Mouse (Mus musculus) myocyte (in vitro differentiated cells): ENCODE results near the gene Ndufa8. TPM values are rescaled to one million over a fixed set of nuclear protein-coding genes. Genes with fewer than 3 reads are reported as not detected.
A peak's percentile ranks its signal among the peaks of the same experiment; 100 is the strongest.

ENCODE experiments used
- H3K27me3 ChIP-seq: one replicate; pipeline ENCODE4 v1.6.1; 2011; ENCODE audit not compliant: control insufficient read depth, insufficient read depth, insufficient read length
- H3K36me3 ChIP-seq: one replicate; pipeline ENCODE4 v1.6.1; 2011; ENCODE audit not compliant: control insufficient read depth, insufficient read depth
- H3K4me2 ChIP-seq: one replicate; pipeline ENCODE4 v1.6.1; 2011; ENCODE audit warnings: low read depth, control low read depth
- H3K4me3 ChIP-seq: one replicate; pipeline ENCODE4 v1.5.1; 2011; ENCODE audit warnings: mild to moderate bottlenecking, control low read depth, moderate library complexity
- H3K79me2 ChIP-seq: one replicate; pipeline ENCODE4 v1.6.1; 2011; ENCODE audit not compliant: control insufficient read depth, insufficient read depth
- H3ac ChIP-seq: one replicate; pipeline ENCODE4 v1.6.1; 2011; ENCODE audit not compliant: control insufficient read depth, insufficient read length
- CEBPB ChIP-seq: IDR thresholded peaks from 2 replicates; pipeline ENCODE4 v1.6.1; 2011; ENCODE audit warnings: mild to moderate bottlenecking, moderate library complexity; ENCODE audit not compliant: poor library complexity, insufficient read depth, severe bottlenecking
- E2F4 ChIP-seq: IDR thresholded peaks from one replicate; pipeline ENCODE4 v1.6.1; 2011; ENCODE audit warnings: mild to moderate bottlenecking, control low read depth, moderate library complexity; ENCODE audit not compliant: insufficient read depth
- MAX ChIP-seq: IDR thresholded peaks from one replicate; pipeline ENCODE4 v1.6.1; 2011; ENCODE audit warnings: low read depth, mild to moderate bottlenecking, control low read depth
- MYOD1 ChIP-seq, 3 experiments: IDR thresholded peaks; one replicate each; pipeline ENCODE4 v1.6.1; 2011; ENCODE audit warnings: control low read depth in 2 of 3, low read depth in 2 of 3, mild to moderate bottlenecking in 2 of 3, moderate library complexity in 1 of 3; ENCODE audit not compliant: insufficient read length in 2 of 3, control insufficient read depth in 1 of 3
- MYOG ChIP-seq, 3 experiments: IDR thresholded peaks; one replicate each; pipeline ENCODE4 v1.6.1; 2011; ENCODE audit warnings: control low read depth in 2 of 3, low read depth in 2 of 3, mild to moderate bottlenecking in 2 of 3; ENCODE audit not compliant: insufficient read length in 2 of 3, control insufficient read depth in 1 of 3, insufficient read depth in 1 of 3
- POLR2A ChIP-seq: IDR thresholded peaks from one replicate; pipeline ENCODE4 v1.6.1; 2011; ENCODE audit warnings: low read depth, mild to moderate bottlenecking, control low read depth, moderate library complexity; ENCODE audit not compliant: insufficient read length
- POLR2AphosphoS2 ChIP-seq: IDR thresholded peaks from one replicate; pipeline ENCODE4 v1.6.1; 2011; ENCODE audit warnings: low read depth, control low read depth; ENCODE audit not compliant: insufficient read length
- REST ChIP-seq: IDR thresholded peaks from one replicate; pipeline ENCODE4 v1.6.1; 2011; ENCODE audit warnings: mild to moderate bottlenecking, control low read depth, moderate library complexity; ENCODE audit not compliant: insufficient read depth, insufficient read length
- SRF ChIP-seq: IDR thresholded peaks from one replicate; pipeline ENCODE4 v1.6.1; 2011; ENCODE audit warnings: low read depth; ENCODE audit not compliant: control insufficient read depth, insufficient read length
- TCF12 ChIP-seq: IDR thresholded peaks from one replicate; pipeline ENCODE4 v1.6.1; 2011; ENCODE audit warnings: mild to moderate bottlenecking, control low read depth; ENCODE audit not compliant: poor library complexity, insufficient read depth, severe bottlenecking
- TCF3 ChIP-seq: IDR thresholded peaks from one replicate; pipeline ENCODE4 v1.6.1; 2011; ENCODE audit warnings: low read depth, control low read depth; ENCODE audit not compliant: insufficient read length
- USF1 ChIP-seq: IDR thresholded peaks from one replicate; pipeline ENCODE4 v1.6.1; 2011; ENCODE audit warnings: low read depth, mild to moderate bottlenecking, control low read depth, moderate library complexity
- polyA plus RNA-seq: library from polyadenylated mRNA; unstranded; fragments of >200 nt; fragmentation: generic; extraction: Trizol; gene quantifications from one replicate; pipeline ENCODE4 v1.2.1, GENCODE M21; 2012; ENCODE audit warnings: missing spikeins

Gene Ndufa8
- polyA plus RNA-seq, 1 experiment = 299 TPM

DNA sequence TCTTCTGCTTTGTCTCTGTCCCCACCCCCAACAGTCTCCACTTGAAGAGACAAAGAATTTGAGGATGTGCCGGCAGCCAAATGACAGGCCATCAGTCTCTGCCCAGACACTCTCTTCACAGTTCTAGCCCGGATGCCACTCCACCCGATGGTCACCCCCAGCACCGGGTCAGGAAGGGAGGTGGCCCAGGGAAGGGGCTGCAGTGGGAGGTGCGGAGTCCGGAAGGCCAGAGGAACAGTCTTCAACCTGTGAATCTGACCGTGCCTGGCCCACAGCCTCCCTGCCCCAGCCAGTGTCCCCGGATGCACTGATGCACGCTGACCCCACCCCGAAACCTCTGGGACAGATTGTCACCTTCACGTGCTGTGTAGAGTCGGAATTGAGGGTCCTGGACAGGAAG lies 36.2 kb downstream of the Ndufa8 start:
- Histone ChIP-seq H3ac (no peak overlapping the region), H3K27me3 (no peaks in the 10 kb centered on the region), H3K4me3 (no peak overlapping the region)

GRCm38 (mm10) chr2:36011331-36011825 lies 37.8 kb downstream of the Ndufa8 start:
- Histone ChIP-seq H3K4me3 (no peak overlapping the region), H3K4me2 (peak overlapping the region; percentile 37), H3K36me3 (no peaks in the 10 kb centered on the region), H3K79me2 (no peaks in the 10 kb centered on the region), H3K27me3 (no peaks in the 10 kb centered on the region), H3ac (no peak overlapping the region)
- TF ChIP-seq POLR2A (no peak), MYOD1 (IDR thresholded peaks at IDR 0.05; ENCODE audit: control insufficient read depth in 1 of 3, insufficient read length in 2 of 3, low read depth in 2 of 3) (no peak), POLR2AphosphoS2 (no peak), REST (no peak), SRF (no peak), MYOG (IDR thresholded peaks at IDR 0.05; ENCODE audit: control insufficient read depth in 1 of 3, insufficient read depth in 1 of 3, insufficient read length in 2 of 3, low read depth in 2 of 3) (no peak), TCF3 (no peak), E2F4 (no peak)

More for the DNA sequence above, 36.2 kb downstream of the Ndufa8 start:
- Histone ChIP-seq H3K79me2 (no peaks in the 10 kb centered on the region), H3K4me2 (no peak overlapping the region), H3K36me3 (no peaks in the 10 kb centered on the region)
- no peak for TF ChIP-seq TCF3
- TF ChIP-seq USF1 = no peak
- TF ChIP-seq POLR2AphosphoS2 = no peak

DNA sequence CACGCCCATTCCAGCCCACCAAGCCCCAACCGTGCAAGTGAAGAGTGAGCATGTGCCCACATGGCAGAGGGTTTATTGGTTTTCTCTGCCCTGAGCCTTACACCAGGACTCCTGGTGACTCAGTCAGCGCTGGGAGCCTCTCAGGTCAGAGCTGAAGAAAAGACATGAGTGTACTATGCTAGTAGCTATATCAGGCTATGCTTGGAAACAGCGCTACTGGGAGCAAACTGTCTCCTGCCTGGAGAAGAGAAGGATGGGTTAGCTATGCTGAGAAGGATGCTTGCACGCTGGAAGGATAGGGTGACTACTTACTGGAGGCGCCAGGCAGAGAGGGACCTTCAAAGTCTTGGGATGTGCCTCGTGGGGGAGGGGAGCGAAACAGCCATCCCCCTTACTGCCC lies 38.6 kb downstream of the Ndufa8 start:
- TF ChIP-seq MYOG (IDR thresholded peaks at IDR 0.05; ENCODE audit: control insufficient read depth in 1 of 3, insufficient read depth in 1 of 3, insufficient read length in 2 of 3, low read depth in 2 of 3) (no peak), TCF3 (no peak), CEBPB (no peak), MAX (no peak), E2F4 (no peak), POLR2AphosphoS2 (no peak), MYOD1 (IDR thresholded peaks at IDR 0.05; ENCODE audit: control insufficient read depth in 1 of 3, insufficient read length in 2 of 3, low read depth in 2 of 3) (no peak)
- Histone ChIP-seq H3K4me3 (no peak overlapping the region), H3K4me2 (no peak overlapping the region), H3K27me3 (no peaks in the 10 kb centered on the region), H3K36me3 (no peaks in the 10 kb centered on the region), H3ac (no peak overlapping the region), H3K79me2 (no peaks in the 10 kb centered on the region)

- Histone ChIP-seq H3K36me3 (no peaks in the 10 kb centered on the region), H3ac (no peak overlapping the region), H3K79me2 (no peaks in the 10 kb centered on the region), H3K4me3 (no peak overlapping the region), H3K4me2 (no peak overlapping the region), H3K27me3 (no peaks in the 10 kb centered on the region)
- TF ChIP-seq E2F4 = no peak
- no peak for TF ChIP-seq CEBPB
- no peak for TF ChIP-seq TCF12
- no peak for TF ChIP-seq POLR2AphosphoS2
- no peak for TF ChIP-seq TCF3
- no peak for TF ChIP-seq REST
- TF ChIP-seq POLR2A = no peak
- no peak for TF ChIP-seq MYOG (IDR thresholded peaks at IDR 0.05; ENCODE audit: control insufficient read depth in 1 of 3, insufficient read depth in 1 of 3, insufficient read length in 2 of 3, low read depth in 2 of 3)
- no peak for TF ChIP-seq SRF
- TF ChIP-seq USF1 = no peak
- TF ChIP-seq MAX = no peak
- TF ChIP-seq MYOD1 (IDR thresholded peaks at IDR 0.05; ENCODE audit: control insufficient read depth in 1 of 3, insufficient read length in 2 of 3, low read depth in 2 of 3) = no peak
These were observed 39.8 kb downstream of the Ndufa8 start for GRCm38 (mm10) chr2:36009386-36009785.

- Histone ChIP-seq H3K27me3 (no peaks in the 10 kb centered on the region), H3K79me2 (no peaks in the 10 kb centered on the region), H3K4me2 (no peak overlapping the region), H3K36me3 (no peaks in the 10 kb centered on the region), H3K4me3 (no peak overlapping the region), H3ac (no peak overlapping the region)
- TF ChIP-seq MYOD1 (IDR thresholded peaks at IDR 0.05; ENCODE audit: control insufficient read depth in 1 of 3, insufficient read length in 2 of 3, low read depth in 2 of 3) = no peak
- TF ChIP-seq SRF = no peak
- no peak for TF ChIP-seq MAX
- no peak for TF ChIP-seq MYOG (IDR thresholded peaks at IDR 0.05; ENCODE audit: control insufficient read depth in 1 of 3, insufficient read depth in 1 of 3, insufficient read length in 2 of 3, low read depth in 2 of 3)
- TF ChIP-seq E2F4 = no peak
- TF ChIP-seq POLR2A = no peak
- no peak for TF ChIP-seq USF1
- no peak for TF ChIP-seq TCF3
- no peak for TF ChIP-seq REST
- no peak for TF ChIP-seq CEBPB
- TF ChIP-seq POLR2AphosphoS2 = no peak
- no peak for TF ChIP-seq TCF12
These were observed 41.1 kb downstream of the Ndufa8 start for GRCm38 (mm10) chr2:36008071-36008470.
